Mouse (Mus musculus): ENCODE measurements at regions not wholly inside any gene's neighbourhood (a gene's known extent, or its start where the extent isn't known, plus 50 kb on each side); places are given as distances from the start of the nearest gene placed in this dataset.

DNA sequence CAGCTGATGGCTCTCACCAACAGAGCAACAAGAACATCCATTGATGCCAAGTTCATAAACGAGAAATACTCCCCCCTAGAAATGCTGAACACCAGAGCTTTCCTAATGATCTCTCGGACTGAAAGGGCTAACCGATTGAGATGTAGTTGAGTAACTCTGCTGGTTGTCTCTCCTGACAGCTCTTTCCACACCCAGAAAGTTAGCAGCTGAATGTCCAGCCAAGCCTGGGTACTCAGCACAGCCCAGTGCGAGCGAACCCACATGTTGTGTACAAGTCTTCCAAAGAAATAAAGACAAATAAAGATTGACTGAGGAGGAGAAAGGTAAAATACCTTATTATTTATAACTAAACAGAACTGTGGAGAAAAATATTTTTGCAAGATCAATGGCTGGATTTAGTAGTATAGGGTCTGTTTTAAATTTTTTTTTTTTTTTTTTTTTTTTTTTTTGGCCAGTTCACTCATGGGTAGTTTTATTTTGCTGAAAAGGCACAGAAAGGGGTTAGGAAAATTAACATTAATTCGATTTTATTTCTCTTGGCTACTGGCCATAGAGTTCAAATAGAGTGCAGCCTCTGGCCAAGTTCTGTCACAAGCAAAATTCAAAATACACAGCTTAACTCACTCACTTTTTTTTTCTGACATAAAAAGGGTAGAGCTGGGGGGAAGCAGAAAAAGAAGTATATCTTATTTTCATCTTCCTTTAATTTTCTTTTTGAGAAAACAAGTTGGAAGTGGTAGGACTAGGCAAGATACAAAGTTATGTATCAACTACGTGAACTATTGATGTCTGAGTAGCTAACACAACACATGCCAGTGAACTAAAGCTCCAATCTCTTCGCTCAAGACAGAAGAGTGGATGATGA lies 261.2 kb upstream of the Npvf start:
- no peak for DNase-seq (ENCODE audit: low read depth, low spot score)

DNA sequence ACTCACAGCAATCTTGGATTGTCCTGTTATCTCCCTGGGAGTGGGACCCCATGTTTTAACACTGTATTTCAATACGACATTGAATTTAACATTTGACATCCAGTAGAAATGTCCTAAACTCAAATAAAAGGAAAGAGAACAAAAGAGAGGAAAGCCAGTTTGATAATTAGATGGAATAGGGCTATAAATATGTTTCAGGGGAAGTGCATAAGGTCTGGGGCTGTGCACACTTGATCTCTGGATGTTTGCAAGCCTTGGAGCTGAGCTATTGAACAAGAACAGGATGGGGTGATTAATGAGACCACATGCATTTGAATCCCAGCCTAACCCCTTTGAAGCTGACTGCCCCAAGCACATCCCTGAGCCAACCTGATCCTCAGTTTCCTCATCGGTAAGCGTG lies 264.0 kb upstream of the Npvf start:
- DNase-seq (ENCODE audit: low read depth, low spot score): no peak

DNA sequence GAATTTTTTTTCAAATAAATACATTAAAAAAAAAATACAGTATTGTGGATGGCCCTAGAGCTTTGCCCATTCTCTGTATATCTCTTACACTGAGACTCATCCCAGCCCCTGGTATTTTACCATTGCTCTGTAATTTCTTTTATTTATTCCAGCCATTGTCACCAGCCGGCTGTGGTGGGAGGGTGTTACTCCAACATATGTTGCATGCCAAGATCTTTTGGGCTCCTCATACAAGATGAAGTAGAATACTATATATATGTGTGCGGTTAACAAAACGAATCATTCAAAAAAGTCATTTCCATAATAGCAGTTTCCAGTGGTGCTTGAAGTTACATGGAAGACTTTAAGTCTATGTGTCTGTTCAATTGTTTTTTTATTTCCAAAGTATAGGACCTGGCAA lies 268.0 kb upstream of the Npvf start:
- no peak for DNase-seq (ENCODE audit: low read depth, low spot score)

DNA sequence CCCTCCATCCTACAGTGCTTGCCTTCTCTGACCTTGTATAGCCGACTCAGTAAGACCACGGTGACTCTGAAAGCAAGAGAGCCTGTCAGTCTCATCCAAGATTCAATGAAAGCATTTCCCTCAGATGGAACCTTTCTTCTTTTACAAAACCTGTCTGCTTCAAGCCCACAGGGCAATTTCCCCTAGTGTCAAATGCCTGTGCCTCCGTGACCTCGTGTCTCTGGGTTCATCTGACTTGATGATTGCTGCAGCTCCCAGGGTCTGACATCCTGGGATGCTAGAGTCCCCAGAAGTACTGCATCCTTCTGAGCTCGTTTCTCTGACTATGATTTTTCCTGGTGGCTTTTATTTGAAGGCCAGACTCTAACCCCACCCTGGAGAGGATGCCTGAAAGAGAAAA lies 270.3 kb upstream of the Npvf start:
- no peak for DNase-seq (ENCODE audit: low read depth, low spot score)

DNA sequence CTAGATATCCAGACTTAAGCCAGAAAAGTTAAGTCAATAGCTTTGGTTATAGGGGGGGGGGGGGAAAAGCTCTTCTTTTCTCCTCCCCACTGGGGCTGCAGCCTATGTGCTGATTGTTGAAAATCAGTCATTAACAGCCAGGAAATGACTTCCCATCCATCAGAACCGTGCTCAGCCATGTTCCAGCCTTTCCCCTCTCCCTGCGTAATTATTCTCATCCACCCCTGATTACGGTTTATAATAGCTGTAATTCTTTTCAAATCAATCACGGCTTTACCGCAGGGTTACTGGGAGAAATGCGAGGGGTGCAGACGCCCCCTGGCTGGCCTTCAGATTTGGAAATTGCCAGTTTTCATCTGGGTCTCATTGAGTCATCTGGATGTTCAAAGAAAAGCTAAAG lies 270.8 kb upstream of the Npvf start:
- DNase-seq (ENCODE audit: low read depth, low spot score): no peak

DNA sequence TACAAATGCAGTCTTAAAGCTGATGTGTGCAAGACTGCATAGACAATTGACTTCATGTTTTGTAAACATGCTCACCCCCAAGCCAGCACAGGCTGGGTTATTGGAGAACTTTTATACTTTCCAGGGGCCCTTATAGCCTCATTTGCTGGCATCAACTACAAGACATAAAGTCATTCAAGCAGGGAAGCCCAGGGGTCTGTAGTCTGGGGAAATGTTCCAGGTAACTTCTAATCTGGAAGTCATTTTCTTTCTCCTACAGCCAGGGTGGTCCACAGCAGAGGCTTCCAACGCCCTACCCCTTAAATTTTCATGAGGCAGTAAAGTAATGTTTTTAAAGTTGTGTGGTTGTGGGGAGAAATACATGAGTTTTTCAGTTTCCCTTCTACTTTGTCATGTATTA lies 272.1 kb upstream of the Npvf start:
- DNase-seq (ENCODE audit: low read depth, low spot score): no peak

DNA sequence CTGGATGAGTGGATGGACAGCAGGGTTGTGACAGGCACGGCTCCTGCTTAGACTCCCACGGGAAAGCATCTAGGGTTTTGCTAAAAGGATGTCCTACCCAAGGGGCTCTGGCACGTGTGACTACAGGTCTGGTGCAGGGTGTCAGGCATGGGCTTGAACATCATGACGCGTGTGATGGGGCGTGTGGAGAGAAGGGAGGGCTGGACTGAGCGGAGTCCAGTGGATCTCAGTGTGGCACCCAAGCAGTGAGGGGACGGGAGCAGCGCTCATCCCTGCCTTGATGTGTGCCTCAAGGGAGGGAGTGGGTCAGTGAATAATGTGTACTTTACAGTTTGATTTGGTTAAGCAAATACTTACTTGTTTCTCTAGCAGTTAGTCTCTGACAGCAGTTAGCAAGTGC lies 275.3 kb upstream of the Npvf start:
- DNase-seq (ENCODE audit: low read depth, low spot score): no peak

DNA sequence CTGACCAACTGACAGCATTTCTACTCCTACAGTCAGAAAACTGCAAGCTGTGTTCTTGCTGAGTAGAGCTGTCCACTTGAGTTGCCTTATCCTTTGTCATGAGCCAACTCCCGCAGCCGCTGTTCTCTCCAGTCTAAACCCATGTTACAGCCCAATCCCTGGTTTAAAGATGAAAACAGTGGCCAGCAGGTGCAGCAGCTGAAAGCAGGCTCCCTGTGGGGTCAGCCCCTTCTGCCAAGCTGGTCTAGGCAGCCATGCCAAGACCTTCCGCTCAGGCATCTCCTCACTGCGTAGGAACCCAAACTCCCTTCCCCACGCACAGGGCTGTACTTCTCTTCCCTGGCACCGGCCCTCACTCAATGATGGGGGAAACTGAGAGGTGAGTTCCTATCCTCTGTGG lies 279.3 kb upstream of the Npvf start:
- DNase-seq (ENCODE audit: low read depth, low spot score): no peak

DNA sequence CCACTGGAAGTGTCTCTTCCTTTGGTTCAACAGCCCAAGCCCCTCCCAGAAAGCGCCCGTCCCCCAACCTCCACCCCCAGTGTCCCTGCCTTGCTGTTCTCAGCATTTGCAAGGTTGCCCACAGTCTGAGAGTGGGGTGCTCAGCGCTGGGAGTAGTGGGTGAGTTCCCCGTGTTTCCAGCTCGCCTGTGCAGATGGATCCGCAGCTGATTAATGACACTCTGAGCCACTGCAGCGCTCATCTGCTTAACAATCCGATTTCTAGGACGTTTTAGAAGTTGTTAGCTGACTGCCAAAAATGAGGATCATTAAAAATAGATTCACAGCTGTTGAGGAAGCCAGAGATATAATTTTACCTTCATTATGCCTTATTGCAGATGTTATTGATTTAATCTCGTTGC lies 280.0 kb upstream of the Npvf start:
- no peak for DNase-seq (ENCODE audit: low read depth, low spot score)

DNA sequence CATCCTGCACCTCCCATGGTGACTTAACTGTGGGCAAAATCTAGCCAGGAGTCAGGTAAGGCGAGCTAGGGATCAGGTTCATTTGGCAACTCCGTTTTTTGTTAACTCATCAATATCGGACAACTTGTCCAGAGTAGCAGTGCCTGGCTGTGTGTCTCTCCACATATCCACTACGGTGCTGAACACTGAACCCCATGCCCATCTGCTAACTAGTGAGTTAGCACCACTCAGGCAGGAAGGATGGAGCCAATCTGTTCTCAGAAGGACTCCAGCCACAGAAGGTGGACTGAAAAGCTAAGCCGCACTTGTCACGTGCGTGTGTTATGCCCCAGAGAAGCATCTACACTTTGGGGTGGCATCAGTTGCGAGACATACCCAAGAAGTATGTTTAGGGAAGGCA lies 282.1 kb upstream of the Npvf start:
- no peak for DNase-seq (ENCODE audit: low read depth, low spot score)

DNA sequence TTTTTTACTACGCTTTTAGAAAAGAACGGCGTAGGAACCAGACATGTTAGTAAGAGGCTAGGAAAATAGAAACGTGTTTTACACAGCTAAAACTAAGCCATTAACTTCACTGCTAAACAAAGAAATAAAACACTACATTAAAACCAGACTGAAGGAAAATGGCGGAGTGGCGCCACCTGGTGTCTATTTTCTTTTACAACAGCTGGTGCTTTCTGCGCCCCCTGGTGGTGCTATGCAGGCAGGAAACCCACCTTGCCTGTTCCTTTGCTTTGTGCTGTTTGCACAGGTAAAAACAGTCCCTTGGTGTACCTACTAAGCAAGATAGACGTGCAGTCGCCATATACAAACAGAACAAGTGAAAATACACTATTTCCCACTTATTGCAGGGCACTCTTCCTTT lies 282.9 kb upstream of the Npvf start:
- peak; percentile 79 for DNase-seq (ENCODE audit: low read depth, low spot score)

DNA sequence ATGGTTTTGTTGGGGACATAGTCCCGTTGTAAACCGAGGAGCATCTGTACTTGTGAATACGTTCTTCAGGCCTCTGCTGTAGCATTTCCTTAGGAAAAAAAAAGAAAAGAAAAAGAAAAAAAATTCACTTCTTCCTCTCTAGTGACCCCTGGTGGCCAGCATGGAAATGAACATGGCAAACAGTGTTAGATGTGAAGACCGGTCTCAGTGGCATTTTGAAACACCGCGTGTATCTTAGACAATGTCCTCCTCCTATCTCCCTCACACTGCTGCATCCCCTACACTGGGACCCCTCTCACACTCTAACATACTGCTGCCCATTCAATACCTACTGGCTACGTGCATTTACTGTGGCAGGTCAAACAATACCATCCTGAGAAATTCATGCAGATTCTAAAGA lies 284.6 kb upstream of the Npvf start:
- DNase-seq (ENCODE audit: low read depth, low spot score): peak; percentile 36

DNA sequence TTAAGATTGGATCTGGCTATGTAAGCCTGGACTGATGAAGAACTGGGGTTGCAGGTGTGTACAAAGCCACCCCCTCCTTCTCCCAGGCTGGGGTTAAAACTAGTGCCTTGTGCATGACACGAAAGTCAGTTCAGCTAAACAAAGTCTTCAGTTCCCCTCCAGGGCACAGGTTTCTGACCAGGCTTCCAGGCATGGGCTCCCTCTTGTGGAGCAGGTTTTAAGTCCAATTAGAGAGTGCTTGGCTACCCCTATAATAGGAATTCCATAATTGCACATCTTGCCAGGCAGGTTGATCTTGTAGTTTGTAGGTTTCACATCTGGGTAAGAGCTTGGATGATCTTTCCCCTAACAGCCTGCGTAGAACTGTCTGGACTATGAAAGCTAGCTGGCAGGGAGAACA lies 285.2 kb upstream of the Npvf start:
- DNase-seq (ENCODE audit: low read depth, low spot score): no peak

DNA sequence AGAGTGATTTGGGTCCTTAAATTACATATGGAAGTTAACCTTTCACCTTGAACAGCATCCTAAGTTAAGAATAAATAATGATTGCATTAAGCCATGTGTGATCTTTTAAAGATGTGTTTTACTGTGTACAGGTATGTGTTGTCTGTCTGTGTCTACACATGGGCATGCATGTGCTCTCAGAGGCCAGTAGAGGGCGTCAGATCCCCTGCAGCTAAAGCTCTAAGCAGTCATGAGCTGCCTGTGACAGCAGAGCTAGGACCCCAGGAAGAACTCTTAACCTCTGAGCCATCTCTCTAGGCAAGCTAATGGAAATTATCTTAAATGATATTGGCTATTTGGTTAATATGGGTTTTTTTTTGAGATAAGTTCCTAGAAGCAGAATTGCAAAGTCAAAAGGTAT lies 285.9 kb upstream of the Npvf start:
- no peak for DNase-seq (ENCODE audit: low read depth, low spot score)

DNA sequence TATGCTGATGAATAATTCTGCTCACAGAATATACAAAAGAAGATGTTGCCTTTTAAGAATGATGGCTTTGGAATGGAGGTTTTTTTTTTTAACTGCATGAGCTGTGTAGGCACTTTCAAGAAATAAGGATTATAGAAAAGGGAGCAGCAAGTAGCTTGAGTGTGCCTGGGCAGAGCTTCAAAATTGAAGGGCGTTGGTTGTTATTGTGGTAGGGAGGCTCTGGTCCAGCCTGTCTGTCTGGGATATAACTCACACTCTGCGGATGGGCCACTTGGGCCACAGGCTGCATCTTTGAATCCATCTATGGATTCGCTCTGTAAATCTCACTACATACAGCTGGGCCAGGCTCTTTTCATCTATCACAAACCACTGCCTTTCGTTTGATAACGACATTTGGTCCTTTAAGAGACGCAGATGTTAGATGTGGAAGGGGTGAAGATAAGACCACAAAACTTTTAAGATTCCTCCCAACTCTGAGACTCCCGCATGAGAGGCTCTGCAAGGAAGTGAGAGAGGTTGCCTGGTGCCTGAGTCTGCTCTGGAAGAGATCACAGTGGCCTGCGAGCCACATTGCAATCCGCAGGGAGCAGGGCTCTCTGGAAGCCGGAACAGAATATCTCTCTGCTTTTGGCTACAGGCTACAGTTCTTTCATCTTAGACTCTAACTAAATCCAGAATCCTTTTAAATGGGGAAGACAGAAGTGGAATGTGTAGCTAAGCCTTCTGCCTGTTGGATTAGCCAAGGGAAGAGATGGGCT lies 286.6 kb upstream of the Npvf start:
- no peak for DNase-seq (ENCODE audit: low read depth, low spot score)

DNA sequence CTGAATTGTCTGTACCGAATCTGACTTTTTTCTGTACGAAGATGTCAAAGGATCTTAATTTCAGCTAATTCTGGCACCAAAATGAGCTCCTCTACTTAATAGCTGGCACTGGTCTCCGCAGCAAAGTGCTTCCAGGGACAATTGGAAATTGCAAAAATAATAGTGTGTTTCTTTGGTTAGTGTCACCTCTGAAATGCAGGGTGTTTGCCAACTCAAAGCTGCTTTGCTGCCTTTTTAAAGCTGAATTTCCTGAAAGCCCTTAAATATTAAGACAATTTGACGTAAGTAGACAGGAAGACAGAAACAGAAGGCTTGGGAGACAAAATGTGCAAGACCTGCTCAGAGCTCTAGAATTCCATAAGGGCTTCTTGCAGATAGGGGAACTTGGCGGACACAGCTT lies 288.5 kb upstream of the Npvf start:
- DNase-seq (ENCODE audit: low read depth, low spot score): no peak

DNA sequence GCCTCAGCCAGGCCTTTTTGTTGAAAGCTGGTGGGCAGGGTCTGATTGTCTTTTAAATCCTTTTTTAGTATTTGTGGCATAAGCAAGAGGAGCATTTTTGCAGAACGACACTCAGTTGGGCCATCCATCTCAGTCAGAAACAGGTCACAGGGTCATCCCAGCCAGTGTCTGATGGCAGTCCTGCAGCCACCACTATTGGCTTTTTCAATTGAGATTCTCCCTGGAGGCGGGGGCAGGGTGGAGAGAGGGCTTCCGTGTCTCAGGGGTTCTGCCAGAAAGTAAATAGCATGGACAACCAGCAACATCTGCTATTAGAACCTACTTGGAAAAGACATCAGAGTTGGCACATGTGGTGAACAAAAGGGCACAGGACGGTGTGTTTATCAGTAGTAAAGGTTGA lies 293.8 kb upstream of the Npvf start:
- DNase-seq (ENCODE audit: low read depth, low spot score): no peak

DNA sequence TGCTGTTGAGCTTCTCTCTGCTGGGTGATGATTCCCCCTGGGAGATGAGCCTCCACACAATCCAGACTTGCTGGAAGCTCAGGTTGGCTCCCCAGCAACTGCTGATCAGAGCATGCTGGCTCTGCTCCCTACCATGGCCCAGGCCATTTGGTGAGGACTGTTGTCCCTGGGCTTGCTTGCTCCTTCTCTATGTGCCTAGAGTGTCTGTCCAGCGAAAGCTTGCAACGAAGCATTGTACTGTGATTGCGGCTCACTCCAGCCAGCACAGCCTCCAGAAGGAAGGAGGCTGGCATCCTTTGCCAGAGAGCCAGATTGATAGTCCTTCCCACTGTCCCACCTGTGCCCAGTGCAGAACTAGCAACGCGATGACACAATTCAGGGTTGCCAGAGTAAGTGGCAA lies 295.1 kb upstream of the Npvf start:
- no peak for DNase-seq (ENCODE audit: low read depth, low spot score)

DNA sequence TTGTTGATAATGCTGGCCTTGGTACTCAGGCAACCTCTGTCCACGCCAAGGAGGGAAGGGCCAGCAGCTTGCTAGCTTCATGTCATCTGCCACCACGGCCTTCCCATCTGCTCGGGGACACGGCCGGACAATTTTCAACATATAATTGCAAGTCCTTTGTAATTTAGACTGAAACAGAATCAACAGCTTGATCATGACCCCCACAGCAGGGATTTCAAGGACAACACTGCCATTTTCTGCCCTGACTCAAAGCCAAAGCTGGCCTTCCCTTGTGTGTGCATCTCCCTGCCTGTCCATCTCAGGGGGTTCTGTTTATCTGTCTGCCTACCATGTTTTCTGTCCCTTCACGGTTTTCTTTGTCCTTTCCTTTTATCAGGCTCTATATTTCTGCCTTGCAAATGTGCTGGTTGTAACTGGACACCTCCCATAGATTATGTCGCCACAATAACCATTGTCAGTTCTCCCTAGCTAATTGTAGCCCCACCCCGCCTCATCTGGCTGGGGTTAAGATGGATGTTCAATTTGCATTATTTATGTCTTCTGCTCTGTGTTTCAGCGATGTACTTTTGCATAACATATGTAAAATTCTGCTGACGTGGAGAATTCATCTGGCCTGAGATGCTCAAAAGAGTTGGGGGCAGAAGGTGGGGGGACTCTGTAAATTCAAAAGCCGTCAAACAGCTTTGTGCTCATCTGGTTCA lies 295.8 kb upstream of the Npvf start:
- DNase-seq (ENCODE audit: low read depth, low spot score): no peak

DNA sequence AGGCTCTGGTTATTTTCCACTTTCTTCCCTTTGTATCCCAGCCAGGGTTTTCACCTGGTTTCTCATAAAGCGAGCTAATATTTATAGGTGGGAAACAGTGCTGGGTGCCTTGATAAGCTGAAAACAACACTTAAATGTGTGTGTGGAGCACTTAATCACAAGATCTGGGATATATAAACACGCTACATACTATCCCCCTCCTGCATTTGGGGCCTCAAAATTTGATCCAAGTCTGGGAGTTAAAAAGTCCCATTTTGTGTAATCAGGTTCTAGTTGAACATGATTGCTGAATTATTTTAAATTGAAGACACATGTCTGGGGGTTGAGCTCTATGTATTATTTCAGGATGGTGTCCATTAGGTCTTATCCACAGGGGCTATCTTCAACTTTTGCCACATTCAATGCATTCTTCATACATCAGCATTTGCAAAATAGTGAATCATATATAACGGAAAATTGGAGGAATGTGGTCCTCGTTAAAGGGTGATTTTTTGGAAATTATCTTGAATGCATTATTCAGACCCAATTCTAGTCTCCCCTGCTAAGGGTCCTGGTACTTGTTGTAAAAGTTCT lies 303.2 kb upstream of the Npvf start:
- DNase-seq (ENCODE audit: low read depth, low spot score): no peak

DNA sequence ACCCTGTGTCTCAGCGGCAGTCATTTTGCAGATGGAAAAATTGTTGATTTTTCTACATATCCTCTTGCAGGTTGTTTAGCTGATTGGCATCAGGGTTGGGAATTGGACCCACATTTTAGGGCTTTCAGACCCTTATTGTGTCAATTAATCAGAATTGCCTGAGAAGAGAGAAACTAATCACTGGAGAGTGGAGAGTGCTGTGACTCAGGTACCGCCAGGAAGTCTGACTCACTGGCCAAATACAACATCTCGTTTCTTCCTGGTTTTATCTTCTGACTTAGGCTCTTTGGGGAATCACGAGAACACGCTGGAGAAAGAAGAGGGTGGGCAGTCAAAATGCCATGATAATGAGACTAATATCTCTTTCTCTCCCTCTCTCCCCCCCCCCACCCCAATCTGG lies 306.1 kb upstream of the Npvf start:
- no peak for DNase-seq (ENCODE audit: low read depth, low spot score)

DNA sequence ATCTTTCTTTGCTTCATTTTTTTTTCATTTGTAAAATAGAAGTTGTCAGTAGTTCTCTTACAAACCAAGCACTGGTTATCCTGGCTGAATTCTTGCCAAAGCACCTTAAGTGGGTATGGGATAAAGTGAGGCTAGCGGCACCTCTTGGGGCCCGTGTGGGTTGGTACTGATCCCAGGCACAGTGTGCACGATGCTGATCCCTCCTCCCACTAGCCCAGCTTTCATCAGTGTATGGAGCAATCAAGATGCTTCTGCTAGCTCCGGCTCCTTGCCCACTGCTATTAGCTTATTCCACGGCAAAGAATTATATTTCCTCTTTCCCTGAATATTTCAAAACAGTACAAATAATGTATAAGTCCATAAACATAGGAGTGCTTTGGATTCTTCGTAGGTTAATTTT lies 307.4 kb upstream of the Npvf start:
- no peak for DNase-seq (ENCODE audit: low read depth, low spot score)
